Mouse (Mus musculus) C2C12 (cell line): ENCODE data around the gene Cacna2d4.

Source experiments
- CTCF ChIP-seq: IDR thresholded peaks from one replicate; pipeline ENCODE4 v1.5.1; 2011; ENCODE audit not compliant: control insufficient read depth, insufficient read depth, insufficient read length
- MYOG ChIP-seq: IDR thresholded peaks from one replicate; pipeline ENCODE4 v1.6.1; 2011; ENCODE audit not compliant: control insufficient read depth, insufficient read length; ENCODE audit errors: extremely low read depth
- USF1 ChIP-seq: IDR thresholded peaks from one replicate; pipeline ENCODE4 v1.6.1; 2011; ENCODE audit warnings: low read depth, mild to moderate bottlenecking, control low read depth, moderate library complexity

- TF ChIP-seq CTCF (no peak), MYOG (no peak), USF1 (no peak)
Measured at GRCm38 (mm10) chr6:119201575-119201974, 34.8 kb upstream of the Cacna2d4 start.
